Mouse (Mus musculus): Measurements from ENCODE around the gene Fam186a. TPM values are rescaled to one million over a fixed set of nuclear protein-coding genes. Genes with fewer than 3 reads are reported as not detected.
"Not testable (repeated sequence)": the region's sequence is repeated elsewhere in the genome, so short reads cannot be mapped to it uniquely, and the experiment has no call there.

Gene Fam186a
- total RNA-seq, 2 experiments from 2014 or later: 0.03 to 0.20 TPM

GRCm38 (mm10) chr15:99931231-99931630 lies 35.6 kb downstream of the Fam186a start:
- no peak for DNase-seq

- DNase-seq: no peak
Observed at GRCm38 (mm10) chr15:99919601-99920158, 47.2 kb downstream of the Fam186a start.

GRCm38 (mm10) chr15:99917264-99917663 lies 49.6 kb downstream of the Fam186a start:
- no peak for DNase-seq

GRCm38 (mm10) chr15:99914613-99915012 lies 52.2 kb downstream of the Fam186a start:
- DNase-seq: no peak

GRCm38 (mm10) chr15:99911785-99912184 lies 55.1 kb downstream of the Fam186a start:
- DNase-seq: no peak

- DNase-seq: not testable (repeated sequence)
Observed at GRCm38 (mm10) chr15:99909339-99909996, 57.4 kb downstream of the Fam186a start.

GRCm38 (mm10) chr15:99907514-99907913 lies 59.3 kb downstream of the Fam186a start:
- no peak for DNase-seq

- no peak for DNase-seq
Observed at GRCm38 (mm10) chr15:99907041-99907440, 59.8 kb downstream of the Fam186a start.

GRCm38 (mm10) chr15:99904841-99905240 lies 62.0 kb downstream of the Fam186a start:
- no peak for DNase-seq

- DNase-seq: peak; percentile 67
Observed at GRCm38 (mm10) chr15:99904333-99904732, 62.5 kb downstream of the Fam186a start.

GRCm38 (mm10) chr15:99903227-99903626 lies 63.6 kb downstream of the Fam186a start:
- no peak for DNase-seq

GRCm38 (mm10) chr15:99902786-99903185 lies 64.1 kb downstream of the Fam186a start:
- DNase-seq: no peak

- DNase-seq: no peak
Observed at GRCm38 (mm10) chr15:99896621-99897020, 70.2 kb downstream of the Fam186a start.

- DNase-seq: no peak
Observed at GRCm38 (mm10) chr15:99891355-99891754, 75.5 kb downstream of the Fam186a start.

- no peak for DNase-seq
Observed at GRCm38 (mm10) chr15:99890412-99891236, 76.2 kb downstream of the Fam186a start.

- no peak for DNase-seq
Observed at GRCm38 (mm10) chr15:99889275-99889874, 77.5 kb downstream of the Fam186a start.

- DNase-seq: not testable (repeated sequence)
Observed at GRCm38 (mm10) chr15:99887130-99887529, 79.7 kb downstream of the Fam186a start.

GRCm38 (mm10) chr15:99884038-99884437 lies 82.8 kb downstream of the Fam186a start:
- no peak for DNase-seq

- no peak for DNase-seq
Observed at GRCm38 (mm10) chr15:99878541-99878940, 88.3 kb downstream of the Fam186a start.

GRCm38 (mm10) chr15:99875334-99875869 lies 91.5 kb downstream of the Fam186a start, which contains the start of gene Lima1:
Gene Lima1, minus strand, starts transcription at chr15:99875456.
- peak; percentile 87 for DNase-seq

GRCm38 (mm10) chr15:99874612-99875333 lies 92.1 kb downstream of the Fam186a start:
- DNase-seq: no peak

GRCm38 (mm10) chr15:99872543-99872942 lies 94.3 kb downstream of the Fam186a start:
- no peak for DNase-seq

All from gastrocnemius, postnatal 25 days (tissue).